In genomic region chr2:70859740-70860139, GRCm38 (mm10) we compare ENCODE assay signal across 20 mouse cellular contexts. TPM values are rescaled to one million over a fixed set of nuclear protein-coding genes. Genes with fewer than 3 reads are reported as not detected.
DNase-seq lines count a peak whose midpoint lies in the region; ATAC-seq and TF ChIP-seq lines count a peak whose summit lies in the region.
"Had no signal": no experiment of that assay in that cellular context is flagged by ENCODE, and none has a peak within 500 bp of the region (broad histone marks: within the 10 kb centered on the region; RNA-seq: fewer than 3 reads in every experiment).

No protein-coding gene starts in this region.

- H3K27me3 ChIP-seq in hindbrain, postnatal 0 days (ENCODE audit: insufficient read depth, low read length): no peaks in the 10 kb centered on the region
- H3K27me3 ChIP-seq in hindbrain, embryonic 16.5 days (replicated peaks; ENCODE audit: control insufficient read depth, insufficient read depth, low read length): no peaks in the 10 kb centered on the region
- no peaks in the 10 kb centered on the region for H3K27me3 ChIP-seq in midbrain, embryonic 11.5 days (ENCODE audit: control insufficient read depth, insufficient read depth, low read length)
- H3K27me3 ChIP-seq in midbrain, embryonic 10.5 days (ENCODE audit: low read depth, poor library complexity, severe bottlenecking): no peaks in the 10 kb centered on the region
- H3K27me3 ChIP-seq in E14TG2a.4 (ENCODE audit: insufficient read depth, low read length): no peaks in the 10 kb centered on the region
- H3K27me3 ChIP-seq: forebrain, embryonic 15.5 days; limb, embryonic 13.5 days had no signal

- H3K4me3 ChIP-seq in hindbrain, postnatal 0 days (ENCODE audit: low read length): no peak overlapping the region
- H3K4me3 ChIP-seq in hindbrain, embryonic 16.5 days (ENCODE audit: low read length): no peak overlapping the region
- H3K4me3 ChIP-seq in midbrain, embryonic 11.5 days (ENCODE audit: low read depth, low read length): no peak overlapping the region
- no peak overlapping the region for H3K4me3 ChIP-seq in midbrain, embryonic 10.5 days
- H3K4me3 ChIP-seq in E14TG2a.4 (replicated peaks; ENCODE audit: low read length): no peak overlapping the region
- H3K4me3 ChIP-seq: erythroblast, embryonic 14.5 days; forebrain, embryonic 15.5 days; limb, embryonic 13.5 days had no signal

- WGBS in hindbrain, postnatal 0 days: 94% methylated on average over 4 of the region's 4 CpGs
- 96% methylated on average over 4 of the region's 4 CpGs for WGBS in hindbrain, embryonic 16.5 days
- WGBS in midbrain, embryonic 11.5 days: 91% methylated on average over 4 of the region's 4 CpGs
- WGBS in midbrain, embryonic 10.5 days: 96% methylated on average over 4 of the region's 4 CpGs

- H3K4me1 ChIP-seq in hindbrain, postnatal 0 days (ENCODE audit: insufficient read depth, low read length): no peaks in the 10 kb centered on the region
- H3K4me1 ChIP-seq in hindbrain, embryonic 16.5 days (ENCODE audit: control insufficient read depth, insufficient read depth, low read depth, low read length): no peaks in the 10 kb centered on the region
- no peaks in the 10 kb centered on the region for H3K4me1 ChIP-seq in midbrain, embryonic 11.5 days (ENCODE audit: control insufficient read depth, insufficient read depth, low read length)
- no peaks in the 10 kb centered on the region for H3K4me1 ChIP-seq in midbrain, embryonic 10.5 days
- no peaks in the 10 kb centered on the region for H3K4me1 ChIP-seq in E14TG2a.4 (replicated peaks; ENCODE audit: low read depth, low read length)
- H3K4me1 ChIP-seq: forebrain, embryonic 15.5 days had no signal

- H3K4me2 ChIP-seq in hindbrain, postnatal 0 days (ENCODE audit: low read depth, low read length): no peak overlapping the region
- no peak overlapping the region for H3K4me2 ChIP-seq in hindbrain, embryonic 16.5 days (ENCODE audit: low read length)
- H3K4me2 ChIP-seq in midbrain, embryonic 11.5 days: no peak overlapping the region
- H3K4me2 ChIP-seq: forebrain, embryonic 15.5 days; limb, embryonic 13.5 days had no signal

- no peak overlapping the region for H3K9ac ChIP-seq in hindbrain, postnatal 0 days (replicated peaks; ENCODE audit: low read length)
- no peak overlapping the region for H3K9ac ChIP-seq in hindbrain, embryonic 16.5 days (ENCODE audit: low read depth, low read length)
- H3K9ac ChIP-seq in midbrain, embryonic 11.5 days (ENCODE audit: low read length): no peak overlapping the region
- H3K9ac ChIP-seq: forebrain, embryonic 15.5 days; limb, embryonic 13.5 days had no signal

- TF ChIP-seq CTCF in hindbrain, postnatal 0 days (IDR thresholded peaks at IDR 0.05; ENCODE audit: low read depth): peak; percentile 19; the same call in 1 of the 2 replicates
- TF ChIP-seq CTCF in E14TG2a.4 (conservative IDR thresholded peaks at IDR 0.05; ENCODE audit: low read length): peak; percentile 68

- no peak for ATAC-seq in hindbrain, postnatal 0 days
- no peak for ATAC-seq in hindbrain, embryonic 16.5 days
- no peak for ATAC-seq in midbrain, embryonic 11.5 days (ENCODE audit: low FRiP score)
- no peak for ATAC-seq in megakaryocyte-erythroid progenitor cell, adult 5-6 weeks (replicated peaks; ENCODE audit: low FRiP score, low TSS enrichment, poor library complexity, severe bottlenecking)
- ATAC-seq in activated CD4-positive, CD25-positive, alpha-beta regulatory T cell, adult 4 months: no peak
- ATAC-seq: forebrain, embryonic 15.5 days; inflammation-experienced regulatory T-cells, adult 6 months had no signal

- no peak for DNase-seq in hindbrain, postnatal 0 days (ENCODE audit: low spot score)
- peak; percentile 53 for DNase-seq in midbrain, embryonic 11.5 days (ENCODE audit: low spot score, missing footprints)
- DNase-seq in midbrain, embryonic 10.5 days (ENCODE audit: low spot score): no peak
- DNase-seq in ZHBTc4 (ENCODE audit: low read depth, low spot score): peak; percentile 71
- DNase-seq: adrenal gland, postnatal 14 days; cerebellum, adult 18-20 months; heart, postnatal 4 days; kidney, adult 8-10 months; lung, adult 2 months; midbrain, embryonic 14.5 days had no signal

- no peaks in the 10 kb centered on the region for H3K36me3 ChIP-seq in hindbrain, postnatal 0 days (ENCODE audit: insufficient read depth, low read length)
- H3K36me3 ChIP-seq in hindbrain, embryonic 16.5 days (ENCODE audit: control insufficient read depth, insufficient read depth, low read length): no peaks in the 10 kb centered on the region
- no peaks in the 10 kb centered on the region for H3K36me3 ChIP-seq in midbrain, embryonic 11.5 days (ENCODE audit: control insufficient read depth, insufficient read depth, low read length)
- no peaks in the 10 kb centered on the region for H3K36me3 ChIP-seq in midbrain, embryonic 10.5 days
- H3K36me3 ChIP-seq in E14TG2a.4 (ENCODE audit: insufficient read depth, low read length): no peaks in the 10 kb centered on the region
- H3K36me3 ChIP-seq: forebrain, embryonic 15.5 days; G1E; limb, embryonic 13.5 days had no signal

- no peaks in the 10 kb centered on the region for H3K9me3 ChIP-seq in hindbrain, postnatal 0 days (ENCODE audit: low read length)
- H3K9me3 ChIP-seq in hindbrain, embryonic 16.5 days (ENCODE audit: control insufficient read depth, low read length): no peaks in the 10 kb centered on the region
- H3K9me3 ChIP-seq in midbrain, embryonic 11.5 days (ENCODE audit: control insufficient read depth, low read length): no peaks in the 10 kb centered on the region; the same call in 1 of the 2 replicates
- H3K9me3 ChIP-seq in midbrain, embryonic 10.5 days (replicated peaks): no peaks in the 10 kb centered on the region
- no peaks in the 10 kb centered on the region for H3K9me3 ChIP-seq in E14TG2a.4 (ENCODE audit: low read length)
- H3K9me3 ChIP-seq: forebrain, embryonic 15.5 days had no signal

- no peak overlapping the region for H3K27ac ChIP-seq in hindbrain, postnatal 0 days
- no peak overlapping the region for H3K27ac ChIP-seq in hindbrain, embryonic 16.5 days (ENCODE audit: low read depth, low read length)
- no peak overlapping the region for H3K27ac ChIP-seq in midbrain, embryonic 11.5 days (ENCODE audit: low read depth, low read length)
- no peak overlapping the region for H3K27ac ChIP-seq in midbrain, embryonic 10.5 days (replicated peaks)
- H3K27ac ChIP-seq: forebrain, embryonic 15.5 days; limb, embryonic 13.5 days; macrophage had no signal

RNA-seq across cellular contexts. Expression of gene Tlk1, which starts 34.2 kb away (rescaled TPM):
- total RNA-seq in hindbrain, postnatal 0 days (2014; rRNA removed): 17.3 and 22.8 TPM in 2 replicates
- 23.8 and 27.0 TPM in 2 replicates for polyA plus RNA-seq in hindbrain, postnatal 0 days (2015; fragmentation: Nextera tagmentation; extraction: Ambion mirVana)
- 17.7 TPM in 2 replicates for polyA plus RNA-seq in hindbrain, embryonic 16.5 days (2015; fragmentation: Nextera tagmentation; extraction: Ambion mirVana)
- polyA plus RNA-seq in midbrain, embryonic 11.5 days (2014; fragmentation: Nextera tagmentation; extraction: Ambion mirVana): 44.6 and 45.2 TPM in 2 replicates
- 30.1 and 30.5 TPM in 2 replicates for polyA plus RNA-seq in midbrain, embryonic 10.5 days (2016; fragmentation: Nextera tagmentation; extraction: Ambion mirVana)
- total RNA-seq in megakaryocyte-erythroid progenitor cell, adult 5-6 weeks (2014; fragmentation: Nextera tagmentation): 128 and 150 TPM in 2 replicates
- 112 and 121 TPM in 2 replicates for total RNA-seq in megakaryocyte-erythroid progenitor cell, adult 5-6 weeks (2017)
- polyA plus RNA-seq in activated CD4-positive, CD25-positive, alpha-beta regulatory T cell, adult 4 months (2017; shearing (Covaris generic)): 10 to 100 TPM; 32.6 to 42.9 TPM

Comparison
In these comparisons a context has a peak if more than half of its experiments do, and no peak if none do; other contexts are left out.
1. DNase-seq: peak in midbrain, embryonic 11.5 days (single experiment) and ZHBTc4 (single experiment); none in hindbrain, postnatal 0 days (single experiment) and midbrain, embryonic 10.5 days (single experiment).